Mouse (Mus musculus) heart, embryonic 15.5 days (tissue): ENCODE measurements around the gene Ssh2. TPM values are rescaled to one million over a fixed set of nuclear protein-coding genes. Genes with fewer than 3 reads are reported as not detected.

Experiments
- ATAC-seq: fragments of 200-750 bp; cut with Nextera tagmentation; replicated peaks from 2 replicates; pipeline ENCODE4 v1.8.0; 2017; ENCODE audit warnings: low read depth, moderate TSS enrichment; ENCODE audit not compliant: insufficient number of reproducible peaks, insufficient read depth, low FRiP score
- H3K27ac ChIP-seq: fragments of 300-500 bp; sonication (generic); 2 replicates; pipeline ENCODE4 v1.5.1; 2015; ENCODE audit warnings: mild to moderate bottlenecking, inconsistent platforms
- H3K27me3 ChIP-seq: fragments of 300-500 bp; sonication (generic); 2 replicates; pipeline ENCODE4 v1.6.1; 2015; ENCODE audit warnings: inconsistent platforms
- H3K36me3 ChIP-seq: fragments of 300-500 bp; sonication (generic); 2 replicates; pipeline ENCODE4 v1.6.1; 2015; ENCODE audit warnings: mild to moderate bottlenecking, inconsistent platforms
- H3K4me1 ChIP-seq: fragments of 300-500 bp; sonication (generic); replicated peaks from 2 replicates; pipeline ENCODE4 v1.6.1; 2015; ENCODE audit warnings: inconsistent platforms
- H3K4me2 ChIP-seq: fragments of 300-500 bp; sonication (generic); 2 replicates; pipeline ENCODE4 v1.6.1; 2015; ENCODE audit warnings: inconsistent platforms, mild to moderate bottlenecking, moderate library complexity
- H3K4me3 ChIP-seq: fragments of 300-500 bp; sonication (generic); 2 replicates; pipeline ENCODE4 v1.5.1; 2015; ENCODE audit warnings: mild to moderate bottlenecking, inconsistent platforms
- H3K9ac ChIP-seq: fragments of 300-500 bp; sonication (generic); 2 replicates; pipeline ENCODE4 v1.6.1; 2015; ENCODE audit warnings: mild to moderate bottlenecking, inconsistent platforms
- H3K9me3 ChIP-seq: fragments of 300-500 bp; sonication (generic); replicated peaks from 2 replicates; pipeline ENCODE4 v1.6.1; 2016; ENCODE audit warnings: inconsistent platforms
- WGBS: fragments of 180-500 bp; shearing (Covaris S2); methylation state at CpG from one replicate; pipeline ENCODE4 v1.1.7; 2015; ENCODE audit warnings: mixed read lengths; 5-methylcytosine and 5-hydroxymethylcytosine counted together
- polyA plus RNA-seq: library from polyadenylated mRNA; unstranded; fragments of >200 nt; fragmentation: Nextera tagmentation; extraction: Ambion mirVana; gene quantifications from 2 replicates; pipeline ENCODE4 v1.2.1, GENCODE M21; 2015

Gene Ssh2
- polyA plus RNA-seq, result 22.0 and 22.2 TPM in 2 replicates

- H3K36me3 ChIP-seq, result no peaks in the 10 kb centered on the region
- peak; percentile 86 for ATAC-seq
- peak within 1 kb of the TSS; percentile 86 for H3K4me3 ChIP-seq
- WGBS, result under 1% methylated on average over 82 of the region's 82 CpGs
- H3K4me1 ChIP-seq, result peaks cover 17% of the 10 kb centered on the region
- peak within 1 kb of the TSS; percentile 86 for H3K9ac ChIP-seq
- peak within 1 kb of the TSS; percentile 95 for H3K27ac ChIP-seq
- peak within 1 kb of the TSS; percentile 79 for H3K4me2 ChIP-seq
- no peaks in the 10 kb centered on the region for H3K27me3 ChIP-seq
- H3K9me3 ChIP-seq, result no peaks in the 10 kb centered on the region
Observed at GRCm38 (mm10) chr11:77215951-77216760, at the start of gene Ssh2. Gene Ssh2, plus strand, starts transcription at chr11:77216287.

GRCm38 (mm10) chr11:77173731-77174130 lies 42.4 kb upstream of the Ssh2 start:
- Histone ChIP-seq H3K9ac (no peak overlapping the region), H3K36me3 (no peaks in the 10 kb centered on the region), H3K27ac (no peak overlapping the region), H3K4me3 (no peak overlapping the region), H3K4me1 (no peaks in the 10 kb centered on the region), H3K27me3 (no peaks in the 10 kb centered on the region), H3K4me2 (no peak overlapping the region), H3K9me3 (no peaks in the 10 kb centered on the region)
- 68% methylated on average over 4 of the region's 4 CpGs for WGBS
- no peak for ATAC-seq

GRCm38 (mm10) chr11:77174531-77174930 lies 41.6 kb upstream of the Ssh2 start:
- Histone ChIP-seq H3K4me1 (no peaks in the 10 kb centered on the region), H3K27ac (no peak overlapping the region), H3K27me3 (no peaks in the 10 kb centered on the region), H3K4me2 (no peak overlapping the region), H3K4me3 (no peak overlapping the region), H3K9me3 (no peaks in the 10 kb centered on the region), H3K9ac (no peak overlapping the region), H3K36me3 (no peaks in the 10 kb centered on the region)
- ATAC-seq, result no peak
- WGBS, result 71% methylated on average over 7 of the region's 7 CpGs

GRCm38 (mm10) chr11:77179771-77180170 lies 36.3 kb upstream of the Ssh2 start:
- H3K27me3 ChIP-seq, result no peaks in the 10 kb centered on the region
- H3K4me2 ChIP-seq, result no peak overlapping the region
- H3K27ac ChIP-seq, result no peak overlapping the region
- no peaks in the 10 kb centered on the region for H3K36me3 ChIP-seq
- H3K9me3 ChIP-seq, result no peaks in the 10 kb centered on the region
- no peak overlapping the region for H3K4me3 ChIP-seq
- 0 out of 2 replicates have a peak, but pooled peaks cover 3% of the 10 kb centered on the region for H3K4me1 ChIP-seq
- H3K9ac ChIP-seq, result no peak overlapping the region
- no peak for ATAC-seq
- WGBS, result 72% methylated on average over 3 of the region's 3 CpGs

- 29% methylated on average over 4 of the region's 4 CpGs for WGBS
Observed at GRCm38 (mm10) chr11:77180886-77181285, 35.2 kb upstream of the Ssh2 start.

GRCm38 (mm10) chr11:77181528-77181927 lies 34.6 kb upstream of the Ssh2 start:
- Histone ChIP-seq H3K9me3 (no peaks in the 10 kb centered on the region), H3K27me3 (no peaks in the 10 kb centered on the region), H3K4me2 (no peak overlapping the region), H3K4me1 (0 out of 2 replicates have a peak, but pooled peaks cover 3% of the 10 kb centered on the region), H3K9ac (no peak overlapping the region), H3K27ac (no peak overlapping the region), H3K4me3 (no peak overlapping the region), H3K36me3 (no peaks in the 10 kb centered on the region)
- 66% methylated on average over 5 of the region's 5 CpGs for WGBS
- ATAC-seq, result no peak

More at GRCm38 (mm10) chr11:77180886-77181285, 35.2 kb upstream of the Ssh2 start:
- Histone ChIP-seq H3K27me3 (no peaks in the 10 kb centered on the region), H3K9ac (no peak overlapping the region), H3K4me3 (no peak overlapping the region), H3K9me3 (no peaks in the 10 kb centered on the region), H3K4me1 (0 out of 2 replicates have a peak, but pooled peaks cover 3% of the 10 kb centered on the region), H3K27ac (no peak overlapping the region), H3K36me3 (no peaks in the 10 kb centered on the region), H3K4me2 (no peak overlapping the region)
- no peak for ATAC-seq

GRCm38 (mm10) chr11:77182041-77182440 lies 34.0 kb upstream of the Ssh2 start:
- H3K4me3 ChIP-seq, result no peak overlapping the region
- H3K9me3 ChIP-seq, result no peaks in the 10 kb centered on the region
- H3K27ac ChIP-seq, result no peak overlapping the region
- H3K36me3 ChIP-seq, result no peaks in the 10 kb centered on the region
- H3K27me3 ChIP-seq, result no peaks in the 10 kb centered on the region
- WGBS, result 79% methylated on average over 2 of the region's 2 CpGs
- no peak overlapping the region for H3K4me2 ChIP-seq
- H3K9ac ChIP-seq, result no peak overlapping the region
- 0 out of 2 replicates have a peak, but pooled peaks cover 3% of the 10 kb centered on the region for H3K4me1 ChIP-seq
- no peak for ATAC-seq

- ATAC-seq, result no peak
- no peaks in the 10 kb centered on the region for H3K36me3 ChIP-seq
- WGBS, result 52% methylated on average over 2 of the region's 2 CpGs
Observed at GRCm38 (mm10) chr11:77182616-77183015, 33.5 kb upstream of the Ssh2 start.

GRCm38 (mm10) chr11:77184926-77185325 lies 31.2 kb upstream of the Ssh2 start:
- Histone ChIP-seq H3K4me1 (0 out of 2 replicates have a peak, but pooled peaks cover 3% of the 10 kb centered on the region), H3K4me3 (no peak overlapping the region), H3K9me3 (no peaks in the 10 kb centered on the region), H3K4me2 (no peak overlapping the region), H3K27me3 (no peaks in the 10 kb centered on the region), H3K27ac (no peak overlapping the region), H3K9ac (no peak overlapping the region), H3K36me3 (no peaks in the 10 kb centered on the region)
- 49% methylated on average over 2 of the region's 2 CpGs for WGBS
- no peak for ATAC-seq

More at GRCm38 (mm10) chr11:77182616-77183015, 33.5 kb upstream of the Ssh2 start:
- H3K9ac ChIP-seq, result no peak overlapping the region
- no peaks in the 10 kb centered on the region for H3K9me3 ChIP-seq
- H3K27ac ChIP-seq, result no peak overlapping the region
- no peak overlapping the region for H3K4me2 ChIP-seq
- no peak overlapping the region for H3K4me3 ChIP-seq
- H3K4me1 ChIP-seq, result 0 out of 2 replicates have a peak, but pooled peaks cover 3% of the 10 kb centered on the region
- H3K27me3 ChIP-seq, result no peaks in the 10 kb centered on the region

GRCm38 (mm10) chr11:77188868-77189267 lies 27.2 kb upstream of the Ssh2 start, which contains the start of gene Efcab5:
Gene Efcab5, minus strand, starts transcription at chr11:77188968.
- ATAC-seq, result no peak
- Histone ChIP-seq H3K27me3 (no peaks in the 10 kb centered on the region), H3K9ac (no peak within 1 kb of the TSS), H3K4me1 (peaks cover 5% of the 10 kb centered on the region), H3K36me3 (no peaks in the 10 kb centered on the region), H3K27ac (no peak within 1 kb of the TSS), H3K4me2 (no peak within 1 kb of the TSS), H3K4me3 (no peak within 1 kb of the TSS), H3K9me3 (no peaks in the 10 kb centered on the region)
- WGBS, result 77% methylated on average over 6 of the region's 6 CpGs

- H3K36me3 ChIP-seq, result no peaks in the 10 kb centered on the region
- H3K9me3 ChIP-seq, result no peaks in the 10 kb centered on the region
- WGBS, result 66% methylated on average over 5 of the region's 5 CpGs
- H3K4me3 ChIP-seq, result no peak overlapping the region
- ATAC-seq, result no peak
- H3K27ac ChIP-seq, result no peak overlapping the region
- H3K27me3 ChIP-seq, result no peaks in the 10 kb centered on the region
- H3K4me2 ChIP-seq, result no peak overlapping the region
- no peak overlapping the region for H3K9ac ChIP-seq
- H3K4me1 ChIP-seq, result peaks cover 25% of the 10 kb centered on the region
Observed at GRCm38 (mm10) chr11:77193410-77193809, 22.7 kb upstream of the Ssh2 start.
